Mouse (Mus musculus) central nervous system, embryonic 14 days (tissue): ENCODE data around the gene Sult3a2. TPM values are rescaled to one million over a fixed set of nuclear protein-coding genes. Genes with fewer than 3 reads are reported as not detected.

ENCODE experiments used
- polyA plus RNA-seq: library from polyadenylated mRNA; depleted of rRNA; stranded (reverse); fragments of >200 nt; gene quantifications from 2 replicates; pipeline ENCODE4 v1.2.3, GENCODE M21; 2012; rRNA removed

The Sult3a2 gene
- polyA plus RNA-seq, result not detected in 2 replicates

GRCm38 (mm10) chr10:33786604-33787003, at the start of gene Sult3a2:
Sult3a2 (minus strand) TSS chr10:33786704.

Other genes starting within 250 kb of the Sult3a2 start
- gene Clvs2, start 161.9 kb downstream of the Sult3a2 start, polyA plus RNA-seq, result 11.4 and 11.8 TPM in 2 replicates
- not detected in 2 replicates for gene Sult3a1, start 71.0 kb upstream of the Sult3a2 start, polyA plus RNA-seq
- gene Rsph4a, start 118.4 kb upstream of the Sult3a2 start, polyA plus RNA-seq, result 0.66 and 0.74 TPM in 2 replicates
- 16.4 and 17.0 TPM in 2 replicates for gene Zup1, start 164.6 kb upstream of the Sult3a2 start, polyA plus RNA-seq
- 84.7 and 102 TPM in 2 replicates for gene Rwdd1, start 232.9 kb upstream of the Sult3a2 start, polyA plus RNA-seq